Mouse (Mus musculus): ENCODE results near the gene Prcd. TPM values are rescaled to one million over a fixed set of nuclear protein-coding genes. Genes with fewer than 3 reads are reported as not detected.

Gene Prcd
- polyA plus RNA-seq, 1 experiment from 2014 or later, result 1.7 TPM

Other genes starting within 250 kb of the Prcd start
- 16.3 and 21.5 TPM in 2 replicates for gene Rnf157, start 240.5 kb upstream of the Prcd start, polyA plus RNA-seq (2014; fragmentation: Nextera tagmentation; extraction: Ambion mirVana)
- gene Ubald2, start 219.4 kb upstream of the Prcd start, polyA plus RNA-seq (2014; fragmentation: Nextera tagmentation; extraction: Ambion mirVana), result 95.5 and 100 TPM in 2 replicates
- not detected in 2 replicates for gene Qrich2, start 187.3 kb upstream of the Prcd start, polyA plus RNA-seq (2014; fragmentation: Nextera tagmentation; extraction: Ambion mirVana)
- 138 and 153 TPM in 2 replicates for gene Prpsap1, start 159.3 kb upstream of the Prcd start, polyA plus RNA-seq (2014; fragmentation: Nextera tagmentation; extraction: Ambion mirVana)
- gene Sphk1, start 122.6 kb upstream of the Prcd start, polyA plus RNA-seq (2014; fragmentation: Nextera tagmentation; extraction: Ambion mirVana), result 2.2 and 2.7 TPM in 2 replicates
- gene Ube2o, start 72.1 kb upstream of the Prcd start, polyA plus RNA-seq (2014; fragmentation: Nextera tagmentation; extraction: Ambion mirVana), result 16.7 and 20.7 TPM in 2 replicates
- gene Aanat, start 67.1 kb upstream of the Prcd start, polyA plus RNA-seq (2014; fragmentation: Nextera tagmentation; extraction: Ambion mirVana), result 0.36 TPM in 1 of 2 replicates, not detected in the other
- gene Rhbdf2, start 26.5 kb upstream of the Prcd start, polyA plus RNA-seq (2014; fragmentation: Nextera tagmentation; extraction: Ambion mirVana), result 0.61 TPM in 2 replicates
- gene Cygb, start 779 bp downstream of the Prcd start, polyA plus RNA-seq (2014; fragmentation: Nextera tagmentation; extraction: Ambion mirVana), result 14.7 and 15.4 TPM in 2 replicates
- not detected in 2 replicates for gene St6galnac1, start 122.0 kb downstream of the Prcd start, polyA plus RNA-seq (2014; fragmentation: Nextera tagmentation; extraction: Ambion mirVana)
- 3.6 and 3.8 TPM in 2 replicates for gene Mxra7, start 174.5 kb downstream of the Prcd start, polyA plus RNA-seq (2014; fragmentation: Nextera tagmentation; extraction: Ambion mirVana)
- gene Mettl23, start 189.7 kb downstream of the Prcd start, polyA plus RNA-seq (2014; fragmentation: Nextera tagmentation; extraction: Ambion mirVana), result 79.2 and 100 TPM in 2 replicates
- gene Jmjd6, start 189.9 kb downstream of the Prcd start, polyA plus RNA-seq (2014; fragmentation: Nextera tagmentation; extraction: Ambion mirVana), result 64.6 and 81.1 TPM in 2 replicates
- gene Mfsd11, start 198.9 kb downstream of the Prcd start, polyA plus RNA-seq (2014; fragmentation: Nextera tagmentation; extraction: Ambion mirVana), result 31.8 and 46.6 TPM in 2 replicates
- gene Srsf2, start 199.6 kb downstream of the Prcd start, polyA plus RNA-seq (2014; fragmentation: Nextera tagmentation; extraction: Ambion mirVana), result 639 and 644 TPM in 2 replicates

All from forebrain, embryonic 14.5 days (tissue).